Mouse (Mus musculus) limb, embryonic 12.5 days (tissue): ENCODE results near the gene Prr22. TPM values are rescaled to one million over a fixed set of nuclear protein-coding genes. Genes with fewer than 3 reads are reported as not detected.

Experiments
- ATAC-seq: fragments of 200-750 bp; cut with Nextera tagmentation; 2 replicates; pipeline ENCODE4 v1.8.0; 2017; ENCODE audit warnings: low read depth, moderate TSS enrichment; ENCODE audit not compliant: insufficient number of reproducible peaks, insufficient read depth, low FRiP score, low TSS enrichment
- H3K27ac ChIP-seq: fragments of 300-500 bp; sonication (generic); 2 replicates; pipeline ENCODE4 v1.5.1; 2016; ENCODE audit warnings: mild to moderate bottlenecking, moderate library complexity
- H3K27me3 ChIP-seq: fragments of 300-500 bp; sonication (generic); 2 replicates; pipeline ENCODE4 v1.6.1; 2016; ENCODE audit warnings: mild to moderate bottlenecking, moderate library complexity
- H3K36me3 ChIP-seq: fragments of 300-500 bp; sonication (generic); 2 replicates; pipeline ENCODE4 v1.6.1; 2016; ENCODE audit warnings: mild to moderate bottlenecking, moderate library complexity
- H3K4me1 ChIP-seq: fragments of 300-500 bp; sonication (generic); replicated peaks from 2 replicates; pipeline ENCODE4 v1.6.1; 2016
- H3K4me2 ChIP-seq: fragments of 300-500 bp; sonication (generic); 2 replicates; pipeline ENCODE4 v1.6.1; 2016; ENCODE audit warnings: mild to moderate bottlenecking, moderate library complexity
- H3K4me3 ChIP-seq: fragments of 300-500 bp; sonication (generic); replicated peaks from 2 replicates; pipeline ENCODE4 v1.5.1; 2016; ENCODE audit warnings: mild to moderate bottlenecking
- H3K9ac ChIP-seq: fragments of 300-500 bp; sonication (generic); replicated peaks from 2 replicates; pipeline ENCODE4 v1.6.1; 2016; ENCODE audit warnings: mild to moderate bottlenecking, moderate library complexity
- H3K9me3 ChIP-seq: fragments of 300-500 bp; sonication (generic); 2 replicates; pipeline ENCODE4 v1.6.1; 2016; ENCODE audit warnings: mild to moderate bottlenecking, moderate library complexity
- WGBS: fragments of 180-500 bp; shearing (Covaris S2); methylation state at CpG from one replicate; pipeline ENCODE4 v1.1.7; 2016; 5-methylcytosine and 5-hydroxymethylcytosine counted together
- polyA plus RNA-seq: library from polyadenylated mRNA; unstranded; fragments of >200 nt; fragmentation: Nextera tagmentation; extraction: Ambion mirVana; gene quantifications from 2 replicates; pipeline ENCODE4 v1.2.1, GENCODE M21; 2016

Prr22 gene
- polyA plus RNA-seq, 1 experiment from 2014 or later: 1.3 TPM

DNA sequence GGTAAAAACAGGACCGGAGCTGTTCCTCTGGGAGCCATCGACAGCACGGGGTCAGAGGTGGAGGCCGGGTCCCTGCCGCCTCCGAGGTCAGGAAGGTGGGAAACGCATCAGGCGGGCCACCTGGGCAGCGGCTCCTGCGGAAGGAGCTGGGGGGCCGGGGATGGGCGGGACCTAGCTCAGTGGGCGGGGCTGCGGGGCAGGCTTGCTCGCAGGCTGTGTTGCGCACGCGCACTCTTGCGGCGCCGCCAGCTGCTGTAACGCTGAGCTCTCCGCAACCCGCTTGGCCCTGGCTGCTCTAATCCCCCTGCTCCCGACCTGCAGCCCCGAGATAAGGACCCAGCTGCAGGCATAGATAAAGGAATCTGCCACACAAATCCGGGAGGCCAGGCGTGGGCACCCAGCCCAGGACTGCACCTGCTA lies 8.0 kb upstream of the Prr22 start:
- peak overlapping the region; percentile 77 for H3K4me2 ChIP-seq
- ATAC-seq: peak; percentile 7; the same call in 1 of the 2 replicates
- H3K27me3 ChIP-seq: peaks cover 11% of the 10 kb centered on the region
- peaks cover 59% of the 10 kb centered on the region for H3K4me1 ChIP-seq
- peaks cover 7% of the 10 kb centered on the region; the same call in 1 of the 2 replicates for H3K36me3 ChIP-seq
- H3K9ac ChIP-seq: peak overlapping the region; percentile 59
- H3K27ac ChIP-seq: peak overlapping the region; percentile 81
- no peaks in the 10 kb centered on the region for H3K9me3 ChIP-seq
- WGBS: under 1% methylated on average over 20 of the region's 28 CpGs
- H3K4me3 ChIP-seq: peak overlapping the region; percentile 45

DNA sequence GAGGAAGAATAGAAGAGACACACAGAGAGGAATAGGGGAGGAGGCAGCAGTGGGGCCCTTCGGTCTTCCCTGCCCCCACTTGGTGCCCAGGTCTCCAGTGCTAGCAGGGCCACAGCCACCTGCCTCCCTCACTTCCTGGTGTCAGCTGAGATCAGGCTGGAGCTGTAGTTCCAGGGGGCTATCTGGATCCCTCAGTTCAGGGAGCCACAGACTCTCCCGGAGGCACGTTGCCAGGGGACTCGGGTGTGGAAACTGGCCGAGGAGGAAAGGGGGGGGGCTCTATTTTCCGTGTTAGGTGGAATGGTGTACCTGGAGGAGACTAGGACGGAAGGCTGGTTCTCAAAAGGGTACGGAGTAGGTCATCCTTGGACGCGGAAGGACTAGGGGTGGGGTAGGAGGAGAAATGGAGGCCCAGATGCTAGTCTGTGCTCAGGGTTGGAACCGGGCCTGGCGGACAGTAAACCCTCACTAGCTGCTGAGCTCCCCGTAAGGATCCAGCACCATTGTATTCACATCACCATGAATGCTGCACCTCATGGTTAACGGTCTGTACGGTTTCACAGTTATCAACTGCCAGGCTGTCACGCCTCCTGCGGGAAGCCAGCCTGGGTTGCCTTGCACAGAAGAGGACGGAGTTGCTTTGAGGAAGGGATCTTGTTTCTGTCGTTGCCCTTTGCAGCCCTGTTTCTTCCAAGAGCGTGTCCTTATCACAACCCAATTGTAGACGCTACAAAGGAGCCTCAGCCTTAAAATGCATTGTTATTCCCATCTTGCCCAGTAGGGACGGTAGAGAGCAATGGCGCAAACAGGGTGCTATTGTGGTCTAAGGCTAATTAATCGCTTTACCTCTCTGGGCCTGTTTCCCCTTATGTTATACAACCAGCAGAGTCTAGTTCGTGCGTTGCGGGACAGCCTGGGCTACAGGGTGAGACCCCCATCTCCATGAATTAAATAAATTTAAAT lies 7.0 kb upstream of the Prr22 start:
- peak overlapping the region; percentile 77 for H3K4me2 ChIP-seq
- 54% methylated on average over 27 of the region's 27 CpGs for WGBS
- H3K36me3 ChIP-seq: peaks cover 17% of the 10 kb centered on the region
- no peak for ATAC-seq
- no peak overlapping the region for H3K9ac ChIP-seq
- peaks cover under 1% of the 10 kb centered on the region; the same call in 1 of the 2 replicates for H3K27me3 ChIP-seq
- H3K4me3 ChIP-seq: 0 out of 2 replicates have a peak overlapping the region, but pooled peaks have one; percentile 45
- peak overlapping the region; percentile 81; the same call in 1 of the 2 replicates for H3K27ac ChIP-seq
- H3K9me3 ChIP-seq: no peaks in the 10 kb centered on the region
- peaks cover 50% of the 10 kb centered on the region for H3K4me1 ChIP-seq

DNA sequence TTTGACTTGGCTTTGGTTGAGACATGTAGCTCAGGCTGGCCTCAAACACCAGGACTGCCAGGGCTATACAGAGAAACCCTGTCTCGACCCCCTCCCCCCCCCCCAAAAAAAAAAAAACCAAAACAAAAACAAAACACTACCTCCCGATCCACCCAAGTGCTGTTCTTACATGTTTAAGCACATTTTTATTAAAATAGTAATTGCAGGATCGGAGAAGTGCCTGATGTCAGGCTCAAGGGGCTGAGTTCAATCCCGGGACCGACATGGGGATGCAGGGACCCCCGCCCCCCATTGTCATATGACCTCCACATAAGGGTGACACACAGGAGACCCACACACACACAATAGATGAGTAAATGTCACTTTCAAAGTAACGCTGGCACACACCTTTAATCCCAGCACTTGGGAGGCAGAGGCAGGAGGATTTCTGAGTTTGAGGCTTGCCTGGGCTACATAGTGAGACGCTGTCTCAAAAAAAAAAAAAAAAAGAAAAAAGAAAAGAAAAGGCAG lies 6.3 kb upstream of the Prr22 start:
- no peaks in the 10 kb centered on the region for H3K9me3 ChIP-seq
- peaks cover 25% of the 10 kb centered on the region for H3K36me3 ChIP-seq
- H3K4me3 ChIP-seq: peak overlapping the region; percentile 75; the same call in 1 of the 2 replicates
- H3K4me1 ChIP-seq: peaks cover 44% of the 10 kb centered on the region
- no peak overlapping the region for H3K4me2 ChIP-seq
- ATAC-seq: no peak
- no peaks in the 10 kb centered on the region for H3K27me3 ChIP-seq
- H3K9ac ChIP-seq: no peak overlapping the region
- whole genome bisulfite sequencing: 79% methylated on average over 8 of the region's 8 CpGs
- no peak overlapping the region for H3K27ac ChIP-seq

DNA sequence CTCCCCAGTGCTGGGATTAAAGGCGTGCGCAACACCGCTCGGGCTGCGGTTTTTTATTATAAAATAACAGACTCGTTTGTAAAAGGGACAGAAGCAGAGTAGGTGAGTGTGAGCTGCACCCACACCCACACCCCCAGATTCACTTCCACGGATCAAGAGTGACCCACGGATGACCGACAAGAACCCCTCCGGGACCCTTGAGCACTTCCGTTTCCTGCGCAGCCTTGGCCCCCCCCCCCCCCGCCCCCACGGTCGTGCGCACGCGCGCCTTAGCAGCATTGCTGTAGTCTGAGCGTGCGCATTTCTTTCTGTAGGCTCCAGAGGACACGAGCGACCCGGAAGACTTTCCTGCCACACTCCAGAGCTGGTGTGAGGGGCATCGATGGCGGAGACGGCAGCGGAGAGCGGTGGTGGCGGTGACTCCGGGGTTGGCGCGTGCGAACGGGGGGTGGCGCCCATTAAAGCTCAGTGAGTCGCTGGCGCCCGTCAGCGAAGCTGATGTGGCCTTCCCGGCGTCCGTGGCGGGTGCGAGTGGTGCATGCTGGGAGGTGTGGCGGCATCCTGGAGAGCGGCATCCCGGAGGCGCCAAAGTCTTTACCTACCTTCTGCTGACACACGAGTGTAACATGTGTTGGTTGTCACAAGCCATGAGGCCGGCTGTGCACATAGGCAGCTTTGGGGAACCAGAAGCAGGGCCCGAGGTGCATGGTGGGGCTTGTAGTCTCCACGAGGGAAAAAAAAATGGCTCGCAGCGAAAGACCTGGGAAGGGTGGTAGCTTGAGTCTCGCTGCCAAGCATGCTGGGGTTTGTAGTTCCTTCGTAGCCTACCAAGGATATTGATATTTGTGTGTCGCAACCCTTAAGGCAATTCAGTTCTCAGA lies 5.3 kb upstream of the Prr22 start, which contains the start of gene Dus3l:
Gene Dus3l, plus strand, starts transcription at position 284 of the 881 bp plus-strand sequence.
- Histone ChIP-seq H3K4me1 (peaks cover 35% of the 10 kb centered on the region), H3K36me3 (peaks cover 34% of the 10 kb centered on the region), H3K9ac (peak within 1 kb of the TSS; percentile 73), H3K27ac (peak within 1 kb of the TSS; percentile 95), H3K27me3 (no peaks in the 10 kb centered on the region), H3K9me3 (no peaks in the 10 kb centered on the region), H3K4me2 (peak within 1 kb of the TSS; percentile 77), H3K4me3 (peak within 1 kb of the TSS; percentile 75)
- WGBS: 1% methylated on average over 56 of the region's 58 CpGs
- ATAC-seq: peak; percentile 72

DNA sequence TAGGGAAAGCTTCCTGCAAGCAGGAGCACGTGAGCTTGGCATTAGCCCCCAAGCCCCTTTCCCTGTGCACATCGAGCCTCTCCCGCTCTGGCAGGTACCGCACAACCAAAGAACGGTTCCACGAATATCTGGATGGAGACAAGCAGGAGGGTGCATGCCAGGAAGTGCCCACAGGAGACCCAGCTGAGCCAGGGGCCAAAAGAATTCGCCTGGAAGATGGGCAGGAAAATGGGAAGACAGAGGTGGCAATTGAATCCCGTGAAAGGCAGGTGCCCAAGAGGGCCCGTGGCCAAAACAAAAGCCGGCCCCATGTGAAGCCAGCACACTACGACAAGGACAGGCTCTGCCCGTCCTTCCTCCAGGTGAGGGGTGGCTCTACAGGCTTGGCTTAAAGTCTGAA lies 4.6 kb upstream of the Prr22 start:
- no peak; the same call in 1 of the 2 replicates for ATAC-seq
- Histone ChIP-seq H3K9ac (peak overlapping the region; percentile 73), H3K4me3 (peak overlapping the region; percentile 75), H3K27ac (peak overlapping the region; percentile 95), H3K9me3 (no peaks in the 10 kb centered on the region), H3K4me2 (peak overlapping the region; percentile 77), H3K4me1 (peaks cover 28% of the 10 kb centered on the region), H3K36me3 (peaks cover 41% of the 10 kb centered on the region), H3K27me3 (no peaks in the 10 kb centered on the region)
- 57% methylated on average over 12 of the region's 12 CpGs for WGBS

DNA sequence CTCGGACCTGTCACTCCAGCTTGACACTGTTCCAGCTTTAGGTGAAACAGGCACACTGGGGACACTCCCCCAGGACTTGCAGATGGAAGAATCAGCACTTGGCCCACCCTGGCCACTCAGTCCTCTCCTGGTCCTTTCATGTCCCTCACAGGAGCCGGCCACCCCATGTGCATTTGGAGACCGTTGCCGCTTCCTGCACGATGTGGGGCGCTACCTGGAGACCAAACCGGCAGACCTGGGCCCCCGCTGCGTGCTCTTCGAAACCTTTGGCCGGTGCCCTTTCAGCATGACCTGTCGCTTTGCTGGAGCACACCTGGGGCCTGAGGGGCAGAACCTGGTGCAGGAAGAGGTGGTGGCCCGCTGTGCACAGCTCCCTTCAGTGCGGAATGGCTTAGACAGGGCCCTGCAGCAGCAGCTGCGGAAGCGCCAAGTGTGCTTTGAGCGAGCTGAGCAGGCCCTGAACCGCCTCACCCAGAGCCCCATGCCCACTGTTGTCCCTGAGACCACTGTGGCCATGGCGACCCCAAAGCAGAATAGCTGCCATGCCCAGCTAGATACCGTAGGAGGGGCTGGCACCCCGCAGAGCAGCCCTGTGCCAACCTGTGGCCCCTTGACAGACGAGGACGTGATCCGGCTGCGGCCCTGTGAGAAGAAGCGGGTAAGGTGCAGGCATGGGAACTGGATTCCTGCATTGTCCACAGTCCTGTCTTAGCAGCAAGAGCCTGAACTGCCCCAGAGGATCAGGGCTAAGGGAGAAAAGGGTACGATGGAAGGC lies 3.2 kb upstream of the Prr22 start:
- Histone ChIP-seq H3K27ac (no peak overlapping the region), H3K9ac (no peak overlapping the region), H3K4me3 (no peak overlapping the region), H3K36me3 (peaks cover 54% of the 10 kb centered on the region), H3K4me1 (peaks cover 21% of the 10 kb centered on the region), H3K27me3 (no peaks in the 10 kb centered on the region), H3K4me2 (no peak overlapping the region), H3K9me3 (no peaks in the 10 kb centered on the region)
- WGBS: 90% methylated on average over 27 of the region's 27 CpGs
- no peak for ATAC-seq

DNA sequence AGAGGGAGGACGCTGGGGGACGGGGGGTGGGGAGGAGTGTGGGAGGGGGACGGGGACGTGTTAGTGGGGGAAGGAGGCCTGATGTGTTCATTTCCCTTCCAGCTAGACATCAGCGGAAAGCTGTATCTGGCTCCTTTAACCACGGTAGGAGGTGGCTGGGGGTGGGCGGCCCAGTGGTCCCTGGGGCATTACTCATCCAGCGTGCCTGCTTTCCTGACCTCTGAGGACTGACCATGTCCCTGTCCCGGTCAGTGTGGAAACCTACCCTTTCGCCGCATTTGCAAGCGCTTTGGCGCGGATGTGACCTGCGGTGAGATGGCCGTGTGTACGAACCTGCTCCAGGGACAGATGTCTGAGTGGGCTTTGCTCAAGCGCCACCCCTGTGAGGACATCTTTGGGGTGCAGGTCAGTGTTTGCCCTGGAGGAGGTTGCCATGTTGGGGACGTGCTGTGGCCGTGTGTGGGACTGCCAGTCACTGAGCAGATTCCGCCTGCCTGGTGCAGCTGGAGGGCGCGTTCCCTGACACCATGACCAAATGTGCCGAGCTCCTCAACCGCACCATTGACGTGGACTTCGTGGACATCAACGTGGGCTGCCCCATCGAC lies 2.4 kb upstream of the Prr22 start:
- Histone ChIP-seq H3K27me3 (no peaks in the 10 kb centered on the region), H3K4me2 (no peak overlapping the region), H3K4me1 (peaks cover 15% of the 10 kb centered on the region), H3K9ac (no peak overlapping the region), H3K27ac (no peak overlapping the region), H3K9me3 (no peaks in the 10 kb centered on the region), H3K36me3 (peaks cover 54% of the 10 kb centered on the region), H3K4me3 (no peak overlapping the region)
- no peak for ATAC-seq
- 93% methylated on average over 29 of the region's 29 CpGs for WGBS

DNA sequence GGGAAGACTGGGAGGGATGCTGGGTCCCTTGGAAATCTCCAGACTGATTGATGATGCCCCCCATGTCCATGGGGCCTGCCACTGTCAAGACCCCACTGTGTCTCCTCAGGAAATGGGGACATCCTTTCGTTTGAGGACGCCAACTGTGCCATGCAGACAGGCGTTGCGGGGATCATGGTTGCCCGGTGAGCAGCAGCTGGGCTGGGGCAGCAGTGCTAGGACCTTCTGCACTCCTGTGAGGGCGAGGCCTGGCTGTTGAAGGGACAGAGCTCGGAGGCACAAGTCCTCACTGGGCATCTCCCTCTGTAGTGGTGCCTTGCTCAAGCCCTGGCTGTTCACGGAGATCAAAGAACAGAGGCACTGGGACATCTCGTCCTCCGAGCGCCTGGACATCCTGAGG lies 1.1 kb upstream of the Prr22 start:
- 93% methylated on average over 11 of the region's 11 CpGs for WGBS
- H3K36me3 ChIP-seq: peaks cover 54% of the 10 kb centered on the region

DNA sequence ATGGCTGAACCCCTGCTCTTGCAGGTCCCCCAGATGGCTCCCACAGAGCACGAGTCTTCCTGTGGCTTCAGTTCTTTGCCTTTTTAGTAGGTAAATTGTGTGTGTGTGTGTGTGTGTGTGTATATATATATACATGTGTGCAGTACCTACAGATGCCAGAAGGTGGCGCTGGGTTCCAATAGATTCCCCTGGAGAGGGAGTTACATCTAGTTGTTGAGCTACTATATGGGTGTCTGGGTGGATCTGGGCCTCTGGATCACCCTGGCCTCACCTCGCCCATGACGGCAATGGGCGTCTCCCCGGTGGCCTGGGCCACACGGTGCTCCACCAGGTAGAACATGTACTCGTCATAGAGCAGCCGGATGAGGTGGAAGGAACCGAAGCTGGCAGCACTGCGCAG lies 7.5 kb downstream of the Prr22 start:
- Histone ChIP-seq H3K9me3 (peaks cover 9% of the 10 kb centered on the region; the same call in 1 of the 2 replicates), H3K27ac (no peak overlapping the region), H3K4me1 (no peaks in the 10 kb centered on the region), H3K4me3 (no peak overlapping the region), H3K4me2 (no peak overlapping the region), H3K36me3 (peaks cover 12% of the 10 kb centered on the region; the same call in 1 of the 2 replicates), H3K27me3 (no peaks in the 10 kb centered on the region), H3K9ac (no peak overlapping the region)
- no peak for ATAC-seq
- 94% methylated on average over 11 of the region's 11 CpGs for WGBS

More for the DNA sequence above, 1.1 kb upstream of the Prr22 start:
- H3K9ac ChIP-seq: no peak overlapping the region
- H3K4me1 ChIP-seq: peaks cover 7% of the 10 kb centered on the region
- no peak for ATAC-seq
- H3K9me3 ChIP-seq: no peaks in the 10 kb centered on the region
- no peak overlapping the region for H3K4me3 ChIP-seq
- H3K4me2 ChIP-seq: no peak overlapping the region
- H3K27ac ChIP-seq: no peak overlapping the region
- H3K27me3 ChIP-seq: no peaks in the 10 kb centered on the region
